Mouse (Mus musculus): ENCODE data around the gene Smoc1. TPM values are rescaled to one million over a fixed set of nuclear protein-coding genes. Genes with fewer than 3 reads are reported as not detected.

Smoc1 gene
- polyA plus RNA-seq, 1 experiment from 2014 or later, result 19.0 TPM

GRCm38 (mm10) chr12:81188996-81189395, 162.4 kb downstream of the Smoc1 start:
- ATAC-seq (ENCODE audit: low FRiP score) (no peak), DNase-seq (ENCODE audit: low spot score, missing footprints) (peak; percentile 56)
- Histone ChIP-seq H3K9me3 (ENCODE audit: control insufficient read depth, low read length) (no peaks in the 10 kb centered on the region), H3K4me2 (no peak overlapping the region), H3K4me1 (ENCODE audit: control insufficient read depth, insufficient read depth, low read length) (no peaks in the 10 kb centered on the region), H3K9ac (ENCODE audit: low read length) (no peak overlapping the region), H3K36me3 (ENCODE audit: control insufficient read depth, insufficient read depth, low read length) (no peaks in the 10 kb centered on the region), H3K4me3 (ENCODE audit: low read depth, low read length) (no peak overlapping the region), H3K27ac (ENCODE audit: low read depth, low read length) (no peak overlapping the region), H3K27me3 (ENCODE audit: control insufficient read depth, insufficient read depth, low read length) (no peaks in the 10 kb centered on the region)
- 89% methylated on average over 4 of the region's 4 CpGs for WGBS

- Histone ChIP-seq H3K4me3 (ENCODE audit: low read depth, low read length) (no peak overlapping the region), H3K36me3 (ENCODE audit: control insufficient read depth, insufficient read depth, low read length) (no peaks in the 10 kb centered on the region), H3K4me2 (no peak overlapping the region), H3K27me3 (ENCODE audit: control insufficient read depth, insufficient read depth, low read length) (no peaks in the 10 kb centered on the region), H3K27ac (ENCODE audit: low read depth, low read length) (no peak overlapping the region), H3K9me3 (ENCODE audit: control insufficient read depth, low read length) (no peaks in the 10 kb centered on the region), H3K4me1 (ENCODE audit: control insufficient read depth, insufficient read depth, low read length) (no peaks in the 10 kb centered on the region), H3K9ac (ENCODE audit: low read length) (no peak overlapping the region)
- WGBS, result 69% methylated on average over 1 of the region's 1 CpGs
- DNase-seq (ENCODE audit: low spot score, missing footprints), result no peak
- no peak for ATAC-seq (ENCODE audit: low FRiP score)
These were observed 163.0 kb downstream of the Smoc1 start for GRCm38 (mm10) chr12:81189636-81190035.

GRCm38 (mm10) chr12:81193968-81194367, 167.4 kb downstream of the Smoc1 start:
- Histone ChIP-seq H3K27ac (ENCODE audit: low read depth, low read length) (no peak overlapping the region), H3K9me3 (ENCODE audit: control insufficient read depth, low read length) (no peaks in the 10 kb centered on the region), H3K27me3 (ENCODE audit: control insufficient read depth, insufficient read depth, low read length) (no peaks in the 10 kb centered on the region), H3K4me1 (ENCODE audit: control insufficient read depth, insufficient read depth, low read length) (no peaks in the 10 kb centered on the region), H3K4me2 (no peak overlapping the region), H3K4me3 (ENCODE audit: low read depth, low read length) (no peak overlapping the region), H3K36me3 (ENCODE audit: control insufficient read depth, insufficient read depth, low read length) (no peaks in the 10 kb centered on the region), H3K9ac (ENCODE audit: low read length) (no peak overlapping the region)
- DNase-seq (ENCODE audit: low spot score, missing footprints) (no peak), ATAC-seq (ENCODE audit: low FRiP score) (no peak)
- 80% methylated on average over 2 of the region's 2 CpGs for WGBS

GRCm38 (mm10) chr12:81197468-81198075, 171.0 kb downstream of the Smoc1 start:
- H3K4me2 ChIP-seq, result no peak overlapping the region
- ATAC-seq (ENCODE audit: low FRiP score) (no peak), DNase-seq (ENCODE audit: low spot score, missing footprints) (no peak)
- no peak overlapping the region for H3K4me3 ChIP-seq (ENCODE audit: low read depth, low read length)
- no peak overlapping the region for H3K9ac ChIP-seq (ENCODE audit: low read length)
- 77% methylated on average over 5 of the region's 5 CpGs for WGBS
- H3K27ac ChIP-seq (ENCODE audit: low read depth, low read length), result no peak overlapping the region
- no peaks in the 10 kb centered on the region for H3K27me3 ChIP-seq (ENCODE audit: control insufficient read depth, insufficient read depth, low read length)
- H3K9me3 ChIP-seq (ENCODE audit: control insufficient read depth, low read length), result no peaks in the 10 kb centered on the region
- H3K36me3 ChIP-seq (ENCODE audit: control insufficient read depth, insufficient read depth, low read length), result no peaks in the 10 kb centered on the region
- peaks cover 2% of the 10 kb centered on the region; the same call in 1 of the 2 replicates for H3K4me1 ChIP-seq (ENCODE audit: control insufficient read depth, insufficient read depth, low read length)

GRCm38 (mm10) chr12:81199280-81199955, 172.8 kb downstream of the Smoc1 start:
- H3K4me3 ChIP-seq (ENCODE audit: low read depth, low read length), result no peak overlapping the region
- WGBS, result 32% methylated on average over 23 of the region's 23 CpGs
- ATAC-seq (ENCODE audit: low FRiP score), result peak; percentile 85
- no peak overlapping the region for H3K27ac ChIP-seq (ENCODE audit: low read depth, low read length)
- no peaks in the 10 kb centered on the region for H3K36me3 ChIP-seq (ENCODE audit: control insufficient read depth, insufficient read depth, low read length)
- DNase-seq (ENCODE audit: low spot score, missing footprints), result peak; percentile 93
- 0 out of 2 replicates have a peak overlapping the region, but pooled peaks have one; percentile 13 for H3K9ac ChIP-seq (ENCODE audit: low read length)
- H3K9me3 ChIP-seq (ENCODE audit: control insufficient read depth, low read length), result no peaks in the 10 kb centered on the region
- H3K27me3 ChIP-seq (ENCODE audit: control insufficient read depth, insufficient read depth, low read length), result no peaks in the 10 kb centered on the region
- peaks cover 12% of the 10 kb centered on the region for H3K4me1 ChIP-seq (ENCODE audit: control insufficient read depth, insufficient read depth, low read length)
- no peak overlapping the region for H3K4me2 ChIP-seq

- Histone ChIP-seq H3K4me2 (no peak overlapping the region), H3K27ac (ENCODE audit: low read depth, low read length) (no peak overlapping the region)
- 13% methylated on average over 1 of the region's 1 CpGs for WGBS
These were observed 176.6 kb downstream of the Smoc1 start for GRCm38 (mm10) chr12:81203226-81203625.

GRCm38 (mm10) chr12:81205619-81206560, 179.3 kb downstream of the Smoc1 start:
- no peak overlapping the region for H3K4me3 ChIP-seq (ENCODE audit: low read depth, low read length)
- no peak overlapping the region for H3K4me2 ChIP-seq
- no peak for ATAC-seq (ENCODE audit: low FRiP score)
- no peaks in the 10 kb centered on the region for H3K9me3 ChIP-seq (ENCODE audit: control insufficient read depth, low read length)
- H3K36me3 ChIP-seq (ENCODE audit: control insufficient read depth, insufficient read depth, low read length), result no peaks in the 10 kb centered on the region
- peaks cover 12% of the 10 kb centered on the region for H3K4me1 ChIP-seq (ENCODE audit: control insufficient read depth, insufficient read depth, low read length)
- 27% methylated on average over 6 of the region's 6 CpGs for WGBS
- no peaks in the 10 kb centered on the region for H3K27me3 ChIP-seq (ENCODE audit: control insufficient read depth, insufficient read depth, low read length)
- no peak for DNase-seq (ENCODE audit: low spot score, missing footprints)
- H3K9ac ChIP-seq (ENCODE audit: low read length), result no peak overlapping the region
- H3K27ac ChIP-seq (ENCODE audit: low read depth, low read length), result no peak overlapping the region

More at GRCm38 (mm10) chr12:81203226-81203625, 176.6 kb downstream of the Smoc1 start:
- H3K36me3 ChIP-seq (ENCODE audit: control insufficient read depth, insufficient read depth, low read length), result no peaks in the 10 kb centered on the region
- no peaks in the 10 kb centered on the region for H3K27me3 ChIP-seq (ENCODE audit: control insufficient read depth, insufficient read depth, low read length)
- DNase-seq (ENCODE audit: low spot score, missing footprints) (no peak), ATAC-seq (ENCODE audit: low FRiP score) (peak; percentile 80)
- H3K9ac ChIP-seq (ENCODE audit: low read length), result no peak overlapping the region
- peaks cover 12% of the 10 kb centered on the region for H3K4me1 ChIP-seq (ENCODE audit: control insufficient read depth, insufficient read depth, low read length)
- H3K4me3 ChIP-seq (ENCODE audit: low read depth, low read length), result no peak overlapping the region
- no peaks in the 10 kb centered on the region for H3K9me3 ChIP-seq (ENCODE audit: control insufficient read depth, low read length)

GRCm38 (mm10) chr12:81208559-81208958, 182.0 kb downstream of the Smoc1 start:
- Histone ChIP-seq H3K36me3 (ENCODE audit: control insufficient read depth, insufficient read depth, low read length) (no peaks in the 10 kb centered on the region), H3K27me3 (ENCODE audit: control insufficient read depth, insufficient read depth, low read length) (no peaks in the 10 kb centered on the region), H3K4me3 (ENCODE audit: low read depth, low read length) (no peak overlapping the region), H3K9ac (ENCODE audit: low read length) (no peak overlapping the region), H3K4me2 (no peak overlapping the region), H3K27ac (ENCODE audit: low read depth, low read length) (no peak overlapping the region), H3K4me1 (ENCODE audit: control insufficient read depth, insufficient read depth, low read length) (peaks cover 2% of the 10 kb centered on the region; the same call in 1 of the 2 replicates), H3K9me3 (ENCODE audit: control insufficient read depth, low read length) (no peaks in the 10 kb centered on the region)
- WGBS, result 74% methylated on average over 2 of the region's 2 CpGs
- no peak for DNase-seq (ENCODE audit: low spot score, missing footprints)
- ATAC-seq (ENCODE audit: low FRiP score), result no peak

All from midbrain, embryonic 11.5 days (tissue).